ENCODE assay signal across 16 mouse cellular contexts in genomic region chr19:47225791-47226190, GRCm38 (mm10).
"Had no signal": no experiment of that assay in that cellular context is flagged by ENCODE, and none has a peak within 500 bp of the region (broad histone marks: within the 10 kb centered on the region; RNA-seq: fewer than 3 reads in every experiment).

No protein-coding gene starts in this region.

- H3K36me3 ChIP-seq: limb, embryonic 10.5 days; liver, embryonic 15.5 days; midbrain, embryonic 12.5 days; neural tube, embryonic 13.5 days; stomach, embryonic 15.5 days had no signal

- H3K4me1 ChIP-seq: liver, embryonic 15.5 days had no signal

- H3K4me2 ChIP-seq: liver, embryonic 11.5 days; liver, embryonic 15.5 days; lung, embryonic 14.5 days; midbrain, embryonic 12.5 days; neural tube, embryonic 13.5 days; stomach, embryonic 15.5 days had no signal

- H3K27ac ChIP-seq: kidney, postnatal 0 days; limb, embryonic 10.5 days; liver, embryonic 15.5 days; midbrain, embryonic 12.5 days; neural tube, embryonic 13.5 days; stomach, embryonic 15.5 days had no signal

- H3K9ac ChIP-seq: liver, embryonic 15.5 days; lung, embryonic 14.5 days; midbrain, embryonic 12.5 days; neural tube, embryonic 13.5 days; stomach, embryonic 15.5 days had no signal

- DNase-seq: kidney, adult 9 months; kidney, postnatal 36 days; lung, embryonic 14.5 days; lung, postnatal 10 days; lung, postnatal 4 days; retina, postnatal 1 day; thymus, postnatal 36 days had no signal

- ATAC-seq: midbrain, embryonic 16.5 days had no signal

- H3K9me3 ChIP-seq: limb, embryonic 10.5 days; liver, embryonic 15.5 days; megakaryocyte, embryonic 14.5 days; midbrain, embryonic 12.5 days; neural tube, embryonic 13.5 days; stomach, embryonic 15.5 days had no signal

- H3K4me3 ChIP-seq: limb, embryonic 10.5 days; liver, embryonic 15.5 days; megakaryocyte, embryonic 14.5 days; midbrain, embryonic 12.5 days; neural tube, embryonic 13.5 days; stomach, embryonic 15.5 days had no signal

- H3K27me3 ChIP-seq: liver, embryonic 15.5 days; midbrain, embryonic 12.5 days; neural tube, embryonic 13.5 days; stomach, embryonic 15.5 days had no signal
